Mouse (Mus musculus) thymus, adult 2 months (tissue): ENCODE measurements around the gene Pld5.

Source experiments
- CTCF ChIP-seq: fragments of 200-500 bp; IDR thresholded peaks from 2 replicates; pipeline ENCODE4 v1.5.1; 2012; ENCODE audit warnings: mild to moderate bottlenecking, control low read depth, low read length, moderate library complexity, borderline replicate concordance; ENCODE audit not compliant: control insufficient read depth, poor library complexity, insufficient read depth; ENCODE audit errors: extremely low read depth
- POLR2A ChIP-seq: fragments of 200-500 bp; IDR thresholded peaks from 2 replicates; pipeline ENCODE4 v1.6.1; 2012; ENCODE audit warnings: mild to moderate bottlenecking, low read length, control low read depth, moderate library complexity; ENCODE audit not compliant: control insufficient read depth, poor library complexity, insufficient read depth; ENCODE audit errors: extremely low read depth

GRCm38 (mm10) chr1:175923848-175924787 is 351.0 kb downstream of the Pld5 start:
- no peak for TF ChIP-seq CTCF
- TF ChIP-seq POLR2A: no peak
